Mouse (Mus musculus) megakaryocyte, embryonic 14.5 days (primary cell): Measurements from ENCODE around the gene Tead1. TPM values are rescaled to one million over a fixed set of nuclear protein-coding genes. Genes with fewer than 3 reads are reported as not detected.
A peak's percentile ranks its signal among the peaks of the same experiment; 100 is the strongest.

Experiments used
- H3K27me3 ChIP-seq: replicated peaks from 2 replicates; pipeline ENCODE3; 2012; ENCODE audit warnings: inconsistent platforms
- H3K36me3 ChIP-seq: replicated peaks from 2 replicates; pipeline ENCODE3; 2012; ENCODE audit warnings: low read length, inconsistent platforms, mixed read lengths
- H3K4me1 ChIP-seq: 2 replicates; pipeline ENCODE4 v1.6.1; 2012; ENCODE audit warnings: inconsistent platforms
- H3K4me3 ChIP-seq: replicated peaks from 2 replicates; pipeline ENCODE3; 2012; ENCODE audit warnings: moderate library complexity, mild to moderate bottlenecking, inconsistent platforms
- H3K9me3 ChIP-seq: 2 replicates; pipeline ENCODE4 v1.6.1; 2012; ENCODE audit warnings: inconsistent platforms
- FLI1 ChIP-seq: IDR thresholded peaks from 2 replicates; pipeline ENCODE4 v1.6.1; 2012; ENCODE audit warnings: low read length, inconsistent platforms, mixed read lengths
- GATA1 ChIP-seq: IDR thresholded peaks from 3 replicates; pipeline ENCODE4 v1.6.1; 2012; ENCODE audit warnings: mixed read lengths, low read length, inconsistent platforms, borderline replicate concordance
- polyA plus RNA-seq: library from polyadenylated mRNA; stranded (reverse); fragments of >175 nt; gene quantifications from 2 replicates; pipeline ENCODE4 v1.2.3, GENCODE M21; 2012; ENCODE audit warnings: low replicate concordance; ENCODE audit not compliant: insufficient read depth

Tead1 gene
- polyA plus RNA-seq, 1 experiment = not detected

DNA sequence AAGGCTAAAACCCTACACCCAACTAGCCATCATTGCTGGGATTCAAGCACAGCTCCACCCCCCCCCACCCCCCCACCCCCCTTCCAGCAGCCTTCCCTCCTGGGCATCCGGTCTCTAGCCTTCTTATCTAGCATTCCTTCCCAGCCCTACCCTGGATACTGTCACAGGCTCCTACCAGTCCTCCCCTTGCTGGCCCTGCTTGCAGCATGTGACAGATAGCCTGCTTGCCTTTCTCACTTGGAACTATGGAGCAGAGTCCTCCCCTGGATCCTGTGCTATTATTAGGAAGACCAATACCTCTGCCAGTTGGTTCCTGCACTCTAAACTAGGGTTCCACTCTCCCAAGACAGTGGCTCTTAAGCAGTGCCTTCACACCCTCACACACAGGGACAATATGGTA, 18.8 kb upstream of the Tead1 start:
- no peak for TF ChIP-seq FLI1
- no peak for TF ChIP-seq GATA1
- H3K27me3 ChIP-seq = peaks cover 3% of the 10 kb centered on the region
- peaks cover 9% of the 10 kb centered on the region for H3K9me3 ChIP-seq
- no peaks in the 10 kb centered on the region for H3K36me3 ChIP-seq
- H3K4me1 ChIP-seq = no peaks in the 10 kb centered on the region
- no peak overlapping the region for H3K4me3 ChIP-seq

DNA sequence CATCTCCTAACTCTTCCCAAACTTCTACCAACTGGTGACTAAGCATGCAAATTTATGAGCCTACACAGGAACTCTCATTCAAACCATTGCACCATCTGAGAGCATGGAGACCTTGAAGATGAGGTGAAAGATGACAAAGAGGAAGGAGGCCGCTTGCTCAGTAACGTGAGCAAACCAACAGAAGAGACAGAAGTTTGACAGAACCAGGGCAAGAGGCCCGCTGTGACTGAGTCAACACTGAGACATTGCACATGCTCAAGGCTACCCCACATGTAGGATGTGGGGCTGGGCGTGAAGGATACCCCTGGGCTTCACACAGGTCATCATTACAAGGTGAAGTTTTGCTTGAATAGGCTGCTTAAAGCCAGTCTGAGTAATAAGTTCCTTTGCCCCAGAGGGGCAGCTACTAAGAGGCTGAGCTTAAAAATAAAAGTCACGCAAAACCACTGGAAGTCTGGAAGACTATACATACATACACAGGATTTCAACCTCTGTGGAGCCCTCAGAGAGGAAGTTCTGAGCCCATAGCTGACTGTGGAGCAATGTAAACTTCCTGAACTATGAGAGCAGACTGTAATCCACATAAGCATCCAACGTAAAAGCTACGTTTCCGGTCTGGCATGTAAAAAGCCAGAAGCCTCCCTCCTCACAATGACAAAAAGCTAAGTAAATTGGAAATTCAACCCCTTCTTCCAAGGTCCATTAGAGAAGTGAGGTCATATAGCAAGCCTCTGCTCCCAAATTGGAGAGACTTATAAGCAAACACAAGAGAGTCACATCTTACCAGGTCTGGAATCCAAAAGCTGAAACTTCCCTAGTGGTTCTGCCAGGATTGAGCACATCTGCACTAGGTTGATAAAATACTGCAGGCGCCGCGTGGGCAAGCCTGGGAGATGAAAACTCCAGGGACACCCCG, 16.5 kb upstream of the Tead1 start:
- peaks cover 3% of the 10 kb centered on the region for H3K27me3 ChIP-seq
- H3K9me3 ChIP-seq = peaks cover 12% of the 10 kb centered on the region
- no peak for TF ChIP-seq FLI1
- no peak for TF ChIP-seq GATA1
- H3K36me3 ChIP-seq = no peaks in the 10 kb centered on the region
- H3K4me3 ChIP-seq = no peak overlapping the region
- no peaks in the 10 kb centered on the region for H3K4me1 ChIP-seq

DNA sequence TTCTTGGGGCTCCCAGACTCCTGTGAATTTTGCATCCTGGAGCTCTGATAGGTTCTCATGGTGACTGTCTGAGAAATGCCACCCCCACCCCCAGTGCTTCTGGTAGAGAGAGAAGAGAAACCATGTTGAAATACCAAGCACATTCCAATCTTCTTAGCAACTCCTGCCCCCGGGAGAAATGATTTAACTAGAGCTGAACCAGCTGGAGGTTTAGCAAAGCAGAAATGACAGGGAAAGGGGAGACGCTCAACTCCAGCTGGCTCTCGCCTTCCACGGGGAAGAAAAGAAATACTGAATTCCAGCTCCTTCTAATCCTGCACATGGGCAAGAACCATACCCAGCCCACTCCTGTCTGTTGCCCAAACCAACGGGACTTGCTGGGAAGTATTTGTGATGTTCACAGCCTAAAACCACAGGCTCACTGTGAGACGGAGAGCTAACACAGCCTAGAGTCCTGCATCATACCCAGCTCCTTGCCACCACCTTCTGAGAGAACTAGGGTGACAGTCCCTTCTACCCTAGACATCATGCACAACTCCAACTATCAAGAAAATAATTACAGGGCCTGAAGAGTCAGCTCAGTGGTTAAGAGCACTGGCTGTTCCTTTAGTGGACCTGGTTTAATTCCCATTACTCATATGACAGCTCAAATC, 15.7 kb upstream of the Tead1 start:
- no peak for TF ChIP-seq GATA1
- TF ChIP-seq FLI1 = no peak
- Histone ChIP-seq H3K4me1 (no peaks in the 10 kb centered on the region), H3K36me3 (no peaks in the 10 kb centered on the region), H3K27me3 (peaks cover 3% of the 10 kb centered on the region), H3K4me3 (no peak overlapping the region), H3K9me3 (peaks cover 12% of the 10 kb centered on the region)

DNA sequence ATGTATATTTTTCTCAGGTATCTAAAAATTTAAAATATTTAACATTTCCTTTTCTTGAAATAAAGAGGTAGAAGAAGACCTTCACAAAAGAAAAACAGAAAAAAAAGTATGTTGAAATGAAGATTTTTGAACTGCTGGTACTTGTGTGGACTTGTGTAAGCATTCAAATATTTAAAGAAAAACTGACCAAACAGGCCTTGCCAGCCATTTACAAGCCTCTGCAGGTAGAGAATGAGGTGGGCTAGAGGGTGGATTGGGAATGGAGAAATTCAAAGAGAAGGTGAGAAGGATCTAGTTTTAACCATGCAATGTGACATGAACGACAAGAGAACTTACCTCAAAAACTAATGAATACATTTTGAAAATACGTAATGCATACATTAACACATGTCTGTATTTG, 9.1 kb upstream of the Tead1 start:
- Histone ChIP-seq H3K9me3 (peaks cover 9% of the 10 kb centered on the region), H3K36me3 (no peaks in the 10 kb centered on the region), H3K4me3 (no peak overlapping the region), H3K4me1 (no peaks in the 10 kb centered on the region), H3K27me3 (peaks cover 5% of the 10 kb centered on the region)
- TF ChIP-seq GATA1 (no peak), FLI1 (no peak)

DNA sequence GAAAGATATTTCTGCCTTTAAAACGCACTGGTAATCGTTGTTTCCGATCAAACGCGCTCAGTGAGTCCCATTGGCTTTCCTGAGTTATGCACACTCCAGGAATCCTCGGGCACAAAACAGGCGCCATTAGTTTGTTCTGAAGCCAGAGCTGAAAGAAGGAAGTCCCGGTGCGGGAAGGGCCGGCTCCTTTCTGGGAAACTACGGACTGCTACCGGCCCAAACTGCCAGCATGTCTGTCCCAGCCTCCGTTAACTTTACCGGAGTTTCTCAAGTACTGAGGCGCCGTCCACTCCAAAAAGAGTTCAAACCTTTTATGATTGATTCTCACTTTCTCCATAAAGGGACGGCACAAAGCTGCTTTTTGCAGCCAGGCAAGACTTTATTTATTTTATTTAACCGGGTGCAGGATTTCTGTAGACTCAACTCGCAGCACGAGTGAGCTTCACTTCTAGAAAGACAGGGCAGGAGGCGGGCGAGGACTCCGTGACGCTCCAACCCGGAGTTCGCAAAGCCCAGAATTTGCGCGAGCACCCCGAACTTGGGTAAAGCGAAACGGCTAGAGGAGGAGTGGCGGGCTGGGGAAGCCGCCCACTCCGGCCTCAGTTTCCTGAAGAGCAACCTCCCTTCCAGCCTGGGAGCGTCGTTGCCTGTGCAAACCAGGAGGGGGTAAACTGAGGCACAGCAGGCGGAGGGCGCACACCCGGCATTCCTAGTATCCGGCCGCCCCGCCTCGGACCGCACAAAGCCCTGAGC, 524 bp upstream of the Tead1 start:
- Histone ChIP-seq H3K36me3 (no peaks in the 10 kb centered on the region), H3K4me3 (peak overlapping the region; percentile 88), H3K27me3 (peaks cover 76% of the 10 kb centered on the region), H3K9me3 (peaks cover 4% of the 10 kb centered on the region; the same call in 1 of the 2 replicates), H3K4me1 (peaks cover 15% of the 10 kb centered on the region)
- TF ChIP-seq GATA1 (no peak), FLI1 (no peak)

DNA sequence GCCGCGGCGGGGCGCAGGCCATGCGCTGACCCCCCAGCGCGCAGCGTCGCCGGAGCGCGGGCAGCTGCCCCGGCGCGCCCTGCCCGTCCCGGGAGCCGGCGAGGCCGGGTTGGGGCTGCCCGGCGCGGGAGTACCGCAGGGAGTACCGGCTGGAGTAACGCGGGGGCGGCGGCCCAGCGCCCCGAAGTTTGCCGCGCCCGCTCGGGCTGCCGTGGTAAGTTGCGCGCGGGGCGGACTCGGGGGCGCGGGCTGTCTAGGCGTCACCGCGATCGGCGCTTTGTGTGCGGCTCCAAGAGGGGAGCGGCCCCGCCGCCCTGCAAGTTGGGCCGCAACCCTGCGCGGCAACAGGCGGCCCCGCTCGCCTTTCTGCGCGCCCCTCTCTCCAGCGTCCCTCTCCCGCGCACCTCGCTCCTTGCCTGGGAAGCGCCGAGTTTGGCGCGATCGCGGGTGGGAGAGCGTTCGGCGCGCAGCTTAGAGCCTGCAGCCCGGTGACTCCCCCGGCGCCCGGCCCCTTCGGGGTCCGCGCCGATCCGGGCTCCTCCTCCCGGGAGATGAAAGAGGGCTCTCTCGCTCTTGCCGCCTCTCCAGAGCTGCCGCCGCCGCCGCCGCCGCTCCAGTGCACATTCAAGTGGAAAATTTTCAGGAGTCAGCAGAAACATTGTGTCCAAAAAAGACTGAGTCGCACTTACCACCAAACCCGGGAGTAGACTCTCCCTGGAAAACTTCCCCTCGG, 561 bp downstream of the Tead1 start:
- Histone ChIP-seq H3K36me3 (no peaks in the 10 kb centered on the region), H3K4me3 (peak overlapping the region; percentile 88), H3K4me1 (peaks cover 15% of the 10 kb centered on the region), H3K9me3 (no peaks in the 10 kb centered on the region), H3K27me3 (peaks cover 82% of the 10 kb centered on the region)
- no peak for TF ChIP-seq FLI1
- TF ChIP-seq GATA1 = no peak

DNA sequence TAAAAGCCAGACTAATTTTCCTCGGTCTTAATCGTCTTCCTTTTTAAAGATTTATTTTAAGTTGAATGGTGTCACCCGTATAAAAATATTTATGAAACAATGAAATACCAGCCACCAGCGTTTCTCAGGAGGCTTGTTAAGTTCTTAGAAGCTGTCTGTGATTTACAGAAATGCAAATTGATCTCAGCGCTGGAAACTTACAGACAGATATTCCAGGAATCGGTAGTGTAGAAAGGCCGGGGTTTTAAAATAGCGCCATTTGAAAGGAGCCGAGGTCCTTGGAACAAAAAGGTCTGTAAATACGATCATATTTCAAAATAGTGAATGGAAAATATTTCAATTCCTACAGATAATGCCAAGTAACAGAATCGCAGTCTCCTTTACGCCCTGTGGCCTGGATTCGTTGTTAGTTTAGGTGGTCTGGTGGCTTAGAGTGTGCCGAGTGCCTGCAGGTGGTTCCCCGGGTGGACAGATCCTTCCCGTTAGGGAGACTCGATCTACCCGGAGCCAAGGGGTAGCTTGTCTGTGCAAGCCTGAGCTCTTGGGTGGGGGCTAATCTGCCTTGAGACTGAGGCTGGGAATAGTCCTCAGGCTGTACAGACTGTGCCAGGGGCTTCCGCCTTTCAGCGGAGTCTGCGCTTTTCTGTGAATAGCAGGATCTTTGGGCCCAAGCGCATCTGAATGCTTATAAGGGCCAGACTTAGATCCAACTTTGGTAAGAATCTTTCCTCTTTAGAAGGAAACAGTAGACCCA, 1.6 kb downstream of the Tead1 start:
- Histone ChIP-seq H3K27me3 (peaks cover 88% of the 10 kb centered on the region), H3K4me1 (peaks cover 15% of the 10 kb centered on the region), H3K36me3 (no peaks in the 10 kb centered on the region), H3K9me3 (no peaks in the 10 kb centered on the region), H3K4me3 (no peak overlapping the region)
- TF ChIP-seq GATA1 = no peak
- TF ChIP-seq FLI1 = no peak

DNA sequence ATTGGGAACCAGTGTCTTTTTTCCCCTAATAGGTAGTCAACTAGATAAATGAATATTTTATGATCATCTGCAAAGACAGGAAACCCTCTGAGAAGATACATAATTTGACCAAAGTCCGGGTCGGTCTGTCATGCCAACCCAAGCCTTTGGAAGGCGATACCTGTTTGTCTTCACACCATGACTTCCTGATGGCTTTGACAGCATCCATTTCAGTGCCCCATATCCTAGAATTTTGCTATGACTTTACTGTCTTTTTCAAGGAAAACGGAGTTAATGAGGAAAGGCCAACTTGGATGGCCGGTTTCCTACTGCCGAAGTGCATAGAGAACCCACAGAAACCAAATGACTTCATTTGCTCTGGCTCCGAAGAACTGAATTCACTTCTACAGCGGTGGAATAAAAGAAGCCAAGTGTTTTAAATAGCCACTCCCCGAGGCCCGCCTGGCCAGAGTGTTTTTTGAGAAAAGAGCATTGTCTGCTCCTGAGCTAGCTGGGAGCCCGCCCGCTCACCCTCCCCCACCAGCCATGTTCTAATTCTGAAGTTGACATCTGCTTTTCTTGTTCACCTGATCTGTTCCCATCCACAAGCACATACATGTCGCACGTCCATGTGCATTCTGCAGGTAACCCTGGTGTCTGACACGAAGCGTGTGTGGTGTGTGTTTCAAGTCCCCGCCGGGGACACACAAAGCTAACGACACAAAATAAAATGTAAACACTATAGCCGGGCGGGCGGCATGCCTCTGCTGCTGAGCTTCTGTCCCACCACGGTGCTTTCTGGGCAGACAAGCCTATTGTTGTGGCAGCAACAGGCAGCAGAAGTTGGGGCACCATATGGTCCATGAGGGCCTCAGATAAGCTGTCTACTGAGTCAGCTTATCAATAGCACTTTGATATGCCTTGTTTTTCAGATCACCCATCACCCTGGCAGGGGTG, 5.8 kb downstream of the Tead1 start:
- H3K27me3 ChIP-seq = peaks cover 85% of the 10 kb centered on the region
- TF ChIP-seq FLI1 = no peak
- no peak for TF ChIP-seq GATA1
- no peaks in the 10 kb centered on the region for H3K9me3 ChIP-seq
- no peaks in the 10 kb centered on the region for H3K36me3 ChIP-seq
- H3K4me3 ChIP-seq = no peak overlapping the region
- no peaks in the 10 kb centered on the region; the same call in none of the 2 replicates for H3K4me1 ChIP-seq

DNA sequence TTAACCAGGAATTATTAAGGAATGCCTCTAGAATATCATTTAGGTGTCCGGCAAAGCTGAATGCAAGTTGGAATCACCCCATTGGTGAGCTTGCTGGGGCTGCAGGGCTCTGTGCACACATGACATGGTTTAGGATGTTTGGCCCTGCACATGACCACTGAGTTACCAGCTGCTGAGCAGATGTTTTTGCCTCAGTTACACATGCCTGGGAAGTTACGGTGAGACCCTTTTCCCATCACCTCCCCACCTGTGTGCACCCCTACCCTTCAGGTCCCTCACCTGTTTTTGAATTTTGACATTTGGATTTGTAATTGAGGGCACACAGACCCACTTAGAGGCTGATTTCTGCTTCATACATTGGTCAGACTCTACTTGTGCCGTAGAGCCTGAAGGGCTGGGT, 6.9 kb downstream of the Tead1 start:
- H3K4me1 ChIP-seq = no peaks in the 10 kb centered on the region
- no peaks in the 10 kb centered on the region for H3K36me3 ChIP-seq
- H3K4me3 ChIP-seq = no peak overlapping the region
- H3K27me3 ChIP-seq = peaks cover 86% of the 10 kb centered on the region
- no peak for TF ChIP-seq GATA1
- TF ChIP-seq FLI1 = no peak
- H3K9me3 ChIP-seq = no peaks in the 10 kb centered on the region
